Mouse (Mus musculus): ENCODE results near the gene Ifi205. TPM values are rescaled to one million over a fixed set of nuclear protein-coding genes. Genes with fewer than 3 reads are reported as not detected.

The Ifi205 gene
- polyA plus RNA-seq, 2 experiments from 2014 or later = not detected

Other genes with a start within 250 kb of the Ifi205 start
- 1 to 10 TPM; 3.1 to 3.2 TPM for gene Ifi211, start 118.8 kb downstream of the Ifi205 start, polyA plus RNA-seq (2017; shearing (Covaris generic))
- 100 to 1,000 TPM; 388 to 517 TPM for gene Mndal, start 89.3 kb downstream of the Ifi205 start, polyA plus RNA-seq (2017; shearing (Covaris generic))
- gene Ifi203, start 89.1 kb downstream of the Ifi205 start, polyA plus RNA-seq (2017; shearing (Covaris generic)) = 100 to 1,000 TPM; 295 to 386 TPM
- not detected for gene Ifi202b, start 49.1 kb downstream of the Ifi205 start, polyA plus RNA-seq (2017; shearing (Covaris generic))
- under 1 TPM in 1 of 2 experiments, not detected in 1; 0.15 TPM for gene Olfr433, start 8.9 kb upstream of the Ifi205 start, polyA plus RNA-seq (2017; shearing (Covaris generic))
- gene Olfr432, start 17.4 kb upstream of the Ifi205 start, polyA plus RNA-seq (2017; shearing (Covaris generic)) = not detected
- not detected for gene Olfr430, start 34.8 kb upstream of the Ifi205 start, polyA plus RNA-seq (2017; shearing (Covaris generic))
- not detected for gene Olfr429, start 52.5 kb upstream of the Ifi205 start, polyA plus RNA-seq (2017; shearing (Covaris generic))
- not detected for gene Olfr427, start 65.1 kb upstream of the Ifi205 start, polyA plus RNA-seq (2017; shearing (Covaris generic))
- gene Olfr231, start 89.4 kb upstream of the Ifi205 start, polyA plus RNA-seq (2017; shearing (Covaris generic)) = not detected
- not detected for gene Olfr424, start 99.7 kb upstream of the Ifi205 start, polyA plus RNA-seq (2017; shearing (Covaris generic))
- not detected for gene Olfr420, start 123.8 kb upstream of the Ifi205 start, polyA plus RNA-seq (2017; shearing (Covaris generic))
- gene Spta1, start 141.0 kb upstream of the Ifi205 start, polyA plus RNA-seq (2017; shearing (Covaris generic)) = under 1 TPM in 1 of 2 experiments, not detected in 1; 0.19 TPM
- not detected for gene Olfr419, start 220.3 kb upstream of the Ifi205 start, polyA plus RNA-seq (2017; shearing (Covaris generic))